Mouse (Mus musculus) A20 (cell line): Measurements from ENCODE around the gene Wasf2.
A peak's percentile ranks its signal among the peaks of the same experiment; 100 is the strongest.
"Not testable (repeated sequence)": the region's sequence is repeated elsewhere in the genome, so short reads cannot be mapped to it uniquely, and the experiment has no call there.

ENCODE experiments used
- DNase-seq: peaks from one replicate; pipeline ENCODE4 v3.0.0-alpha.2; 2011; ENCODE audit warnings: low read depth, low spot score

Gene Wasf2

GRCm38 (mm10) chr4:133129931-133130889 lies at the start of gene Wasf2:
TSS of gene Wasf2 (plus strand) at chr4:133130505.
- DNase-seq: peak; percentile 98

- no peak for DNase-seq
Observed at GRCm38 (mm10) chr4:133080862-133081261, 49.4 kb upstream of the Wasf2 start.

GRCm38 (mm10) chr4:133082216-133082773 lies 48.0 kb upstream of the Wasf2 start:
- no peak for DNase-seq

GRCm38 (mm10) chr4:133083991-133084861 lies 46.1 kb upstream of the Wasf2 start:
- DNase-seq: no peak

- DNase-seq: peak; percentile 19
Observed at GRCm38 (mm10) chr4:133085011-133085782, 45.1 kb upstream of the Wasf2 start.

- peak; percentile 49 for DNase-seq
Observed at GRCm38 (mm10) chr4:133085783-133086342, 44.4 kb upstream of the Wasf2 start.

GRCm38 (mm10) chr4:133087177-133087714 lies 43.1 kb upstream of the Wasf2 start:
- DNase-seq: no peak

GRCm38 (mm10) chr4:133087835-133088234 lies 42.5 kb upstream of the Wasf2 start:
- no peak for DNase-seq

- DNase-seq: no peak
Observed at GRCm38 (mm10) chr4:133089319-133089718, 41.0 kb upstream of the Wasf2 start.

- no peak for DNase-seq
Observed at GRCm38 (mm10) chr4:133089802-133090201, 40.5 kb upstream of the Wasf2 start.

GRCm38 (mm10) chr4:133090276-133090719 lies 40.0 kb upstream of the Wasf2 start:
- DNase-seq: no peak

- no peak for DNase-seq
Observed at GRCm38 (mm10) chr4:133090720-133091458, 39.4 kb upstream of the Wasf2 start.

- no peak for DNase-seq
Observed at GRCm38 (mm10) chr4:133091459-133091785, 38.9 kb upstream of the Wasf2 start.

GRCm38 (mm10) chr4:133092453-133092901 lies 37.8 kb upstream of the Wasf2 start:
- DNase-seq: peak; percentile 82

GRCm38 (mm10) chr4:133093056-133093455 lies 37.2 kb upstream of the Wasf2 start:
- DNase-seq: peak; percentile 15

- no peak for DNase-seq
Observed at GRCm38 (mm10) chr4:133093481-133094033, 36.7 kb upstream of the Wasf2 start.

- DNase-seq: no peak
Observed at GRCm38 (mm10) chr4:133094255-133094654, 36.0 kb upstream of the Wasf2 start.

- no peak for DNase-seq
Observed at GRCm38 (mm10) chr4:133094936-133095733, 35.2 kb upstream of the Wasf2 start.

GRCm38 (mm10) chr4:133095734-133096065 lies 34.6 kb upstream of the Wasf2 start:
- DNase-seq: not testable (repeated sequence)
